Mouse (Mus musculus) embryonic facial prominence, embryonic 12.5 days (tissue): ENCODE measurements at regions not wholly inside any gene's neighbourhood (a gene's known extent, or its start where the extent isn't known, plus 50 kb on each side); places are given as distances from the start of the nearest gene placed in this dataset.

Experiments used
- ATAC-seq: fragments of 200-750 bp; cut with Nextera tagmentation; 2 replicates; pipeline ENCODE4 v1.8.0; 2017; ENCODE audit not compliant: insufficient number of reproducible peaks, insufficient read depth, low FRiP score, low TSS enrichment
- H3K27ac ChIP-seq: fragments of 300-500 bp; sonication (generic); 2 replicates; pipeline ENCODE4 v1.5.1; 2016; ENCODE audit warnings: mild to moderate bottlenecking
- H3K27me3 ChIP-seq: fragments of 300-500 bp; sonication (generic); 2 replicates; pipeline ENCODE4 v1.6.1; 2016; ENCODE audit warnings: mild to moderate bottlenecking, moderate library complexity
- H3K36me3 ChIP-seq: fragments of 300-500 bp; sonication (generic); 2 replicates; pipeline ENCODE4 v1.6.1; 2016; ENCODE audit warnings: mild to moderate bottlenecking
- H3K4me1 ChIP-seq: fragments of 300-500 bp; sonication (generic); 2 replicates; pipeline ENCODE4 v1.6.1; 2016
- H3K4me2 ChIP-seq: fragments of 300-500 bp; sonication (generic); replicated peaks from 2 replicates; pipeline ENCODE4 v1.6.1; 2016; ENCODE audit warnings: mild to moderate bottlenecking, moderate library complexity
- H3K4me3 ChIP-seq: fragments of 300-500 bp; sonication (generic); 2 replicates; pipeline ENCODE4 v1.5.1; 2016; ENCODE audit warnings: mild to moderate bottlenecking
- H3K9ac ChIP-seq: fragments of 300-500 bp; sonication (generic); 2 replicates; pipeline ENCODE4 v1.6.1; 2016; ENCODE audit warnings: mild to moderate bottlenecking, moderate library complexity
- H3K9me3 ChIP-seq: fragments of 300-500 bp; sonication (generic); 2 replicates; pipeline ENCODE4 v1.6.1; 2016; ENCODE audit warnings: mild to moderate bottlenecking, moderate library complexity
- WGBS: fragments of 180-500 bp; shearing (Covaris S2); methylation state at CpG from one replicate; pipeline ENCODE4 v1.1.7; 2016; 5-methylcytosine and 5-hydroxymethylcytosine counted together

GRCm38 (mm10) chr14:106259396-106260108, 153.6 kb downstream of the Trim52 start:
- Histone ChIP-seq H3K4me1 (no peaks in the 10 kb centered on the region), H3K27me3 (no peaks in the 10 kb centered on the region), H3K9me3 (no peaks in the 10 kb centered on the region), H3K9ac (no peak overlapping the region), H3K4me3 (no peak overlapping the region), H3K27ac (no peak overlapping the region), H3K36me3 (no peaks in the 10 kb centered on the region), H3K4me2 (no peak overlapping the region)
- no peak for ATAC-seq
- WGBS = 44% methylated on average over 4 of the region's 4 CpGs

- H3K27ac ChIP-seq = no peak overlapping the region
- no peak overlapping the region for H3K4me3 ChIP-seq
- no peaks in the 10 kb centered on the region for H3K36me3 ChIP-seq
- no peak overlapping the region for H3K9ac ChIP-seq
- no peak for ATAC-seq
- H3K4me2 ChIP-seq = no peak overlapping the region
- H3K4me1 ChIP-seq = peaks cover 16% of the 10 kb centered on the region
- no peaks in the 10 kb centered on the region for H3K27me3 ChIP-seq
- 91% methylated on average over 3 of the region's 3 CpGs for WGBS
- H3K9me3 ChIP-seq = no peaks in the 10 kb centered on the region
Measured at GRCm38 (mm10) chr14:106265290-106265689, 159.3 kb downstream of the Trim52 start.

- ATAC-seq = no peak
- 58% methylated on average over 12 of the region's 12 CpGs for WGBS
Measured at GRCm38 (mm10) chr14:106267679-106268561, 161.9 kb downstream of the Trim52 start.

GRCm38 (mm10) chr14:106269680-106270079, 163.7 kb downstream of the Trim52 start:
- WGBS = 11% methylated on average over 6 of the region's 6 CpGs
- H3K27me3 ChIP-seq = no peaks in the 10 kb centered on the region
- H3K4me2 ChIP-seq = no peak overlapping the region
- no peaks in the 10 kb centered on the region for H3K36me3 ChIP-seq
- no peaks in the 10 kb centered on the region for H3K9me3 ChIP-seq
- H3K4me1 ChIP-seq = peaks cover 16% of the 10 kb centered on the region
- H3K9ac ChIP-seq = no peak overlapping the region
- no peak overlapping the region for H3K4me3 ChIP-seq
- peak overlapping the region; percentile 58 for H3K27ac ChIP-seq
- 0 out of 2 replicates have a peak, but pooled peaks have one; percentile 28 for ATAC-seq

More at GRCm38 (mm10) chr14:106267679-106268561, 161.9 kb downstream of the Trim52 start:
- Histone ChIP-seq H3K27ac (no peak overlapping the region), H3K36me3 (no peaks in the 10 kb centered on the region), H3K9ac (no peak overlapping the region), H3K4me2 (no peak overlapping the region), H3K27me3 (no peaks in the 10 kb centered on the region), H3K9me3 (no peaks in the 10 kb centered on the region), H3K4me3 (no peak overlapping the region), H3K4me1 (peaks cover 16% of the 10 kb centered on the region)

GRCm38 (mm10) chr14:106313558-106313957, 207.6 kb downstream of the Trim52 start:
- WGBS = 42% methylated on average over 8 of the region's 8 CpGs
- Histone ChIP-seq H3K27ac (no peak overlapping the region), H3K9me3 (no peaks in the 10 kb centered on the region), H3K4me2 (no peak overlapping the region), H3K4me3 (no peak overlapping the region), H3K9ac (no peak overlapping the region), H3K4me1 (peaks cover 7% of the 10 kb centered on the region; the same call in 1 of the 2 replicates), H3K27me3 (no peaks in the 10 kb centered on the region), H3K36me3 (no peaks in the 10 kb centered on the region)
- no peak for ATAC-seq

- Histone ChIP-seq H3K4me1 (peaks cover 7% of the 10 kb centered on the region; the same call in 1 of the 2 replicates), H3K27me3 (no peaks in the 10 kb centered on the region), H3K4me3 (no peak overlapping the region), H3K9me3 (no peaks in the 10 kb centered on the region), H3K27ac (0 out of 2 replicates have a peak overlapping the region, but pooled peaks have one; percentile 11), H3K36me3 (no peaks in the 10 kb centered on the region), H3K9ac (no peak overlapping the region), H3K4me2 (no peak overlapping the region)
- WGBS = 63% methylated on average over 9 of the region's 9 CpGs
- no peak for ATAC-seq
Measured at GRCm38 (mm10) chr14:106314079-106314551, 208.1 kb downstream of the Trim52 start.

- Histone ChIP-seq H3K9ac (no peak overlapping the region), H3K4me2 (no peak overlapping the region), H3K36me3 (no peaks in the 10 kb centered on the region), H3K27me3 (no peaks in the 10 kb centered on the region), H3K4me1 (peaks cover 7% of the 10 kb centered on the region; the same call in 1 of the 2 replicates), H3K9me3 (no peaks in the 10 kb centered on the region), H3K4me3 (no peak overlapping the region), H3K27ac (no peak overlapping the region)
- ATAC-seq = no peak
- WGBS = 16% methylated on average over 5 of the region's 5 CpGs
Measured at GRCm38 (mm10) chr14:106318767-106319166, 212.8 kb downstream of the Trim52 start.

- H3K27me3 ChIP-seq = no peaks in the 10 kb centered on the region
- ATAC-seq = no peak
- H3K27ac ChIP-seq = no peak overlapping the region
- H3K9me3 ChIP-seq = no peaks in the 10 kb centered on the region
- 67% methylated on average over 8 of the region's 8 CpGs for WGBS
- H3K4me3 ChIP-seq = no peak overlapping the region
- no peak overlapping the region for H3K9ac ChIP-seq
- no peaks in the 10 kb centered on the region for H3K36me3 ChIP-seq
- H3K4me1 ChIP-seq = no peaks in the 10 kb centered on the region
- H3K4me2 ChIP-seq = no peak overlapping the region
Measured at GRCm38 (mm10) chr14:106327653-106328283, 221.8 kb downstream of the Trim52 start.

GRCm38 (mm10) chr14:106364767-106365623, 259.0 kb downstream of the Trim52 start:
- H3K4me1 ChIP-seq = peaks cover 9% of the 10 kb centered on the region
- no peaks in the 10 kb centered on the region for H3K9me3 ChIP-seq
- 29% methylated on average over 8 of the region's 8 CpGs for WGBS
- peak overlapping the region; percentile 30; the same call in 1 of the 2 replicates for H3K27ac ChIP-seq
- no peak overlapping the region for H3K4me3 ChIP-seq
- H3K9ac ChIP-seq = no peak overlapping the region
- no peaks in the 10 kb centered on the region for H3K27me3 ChIP-seq
- no peak for ATAC-seq
- no peaks in the 10 kb centered on the region for H3K36me3 ChIP-seq
- H3K4me2 ChIP-seq = no peak overlapping the region; the same call in 1 of the 2 replicates

GRCm38 (mm10) chr14:106365624-106366118, 259.7 kb downstream of the Trim52 start:
- 21% methylated on average over 3 of the region's 3 CpGs for WGBS
- Histone ChIP-seq H3K27ac (no peak overlapping the region), H3K9ac (no peak overlapping the region), H3K36me3 (no peaks in the 10 kb centered on the region), H3K4me2 (no peak overlapping the region), H3K9me3 (no peaks in the 10 kb centered on the region), H3K4me3 (no peak overlapping the region), H3K27me3 (no peaks in the 10 kb centered on the region), H3K4me1 (peaks cover 9% of the 10 kb centered on the region)
- ATAC-seq = 0 out of 2 replicates have a peak, but pooled peaks have one; percentile 35
